Mouse (Mus musculus) CD8-positive naive resting alpha-beta T cell, adult 2 months (primary cell): ENCODE measurements around the gene Orai3.
"Not testable (repeated sequence)": the region's sequence is repeated elsewhere in the genome, so short reads cannot be mapped to it uniquely, and the experiment has no call there.

Experiments
- DNase-seq, 2 experiments: peaks; one replicate each; pipeline ENCODE4 v3.0.0; 2022; ENCODE audit warnings: low read depth in 2 of 2, low spot score in 2 of 2

The Orai3 gene

DNA sequence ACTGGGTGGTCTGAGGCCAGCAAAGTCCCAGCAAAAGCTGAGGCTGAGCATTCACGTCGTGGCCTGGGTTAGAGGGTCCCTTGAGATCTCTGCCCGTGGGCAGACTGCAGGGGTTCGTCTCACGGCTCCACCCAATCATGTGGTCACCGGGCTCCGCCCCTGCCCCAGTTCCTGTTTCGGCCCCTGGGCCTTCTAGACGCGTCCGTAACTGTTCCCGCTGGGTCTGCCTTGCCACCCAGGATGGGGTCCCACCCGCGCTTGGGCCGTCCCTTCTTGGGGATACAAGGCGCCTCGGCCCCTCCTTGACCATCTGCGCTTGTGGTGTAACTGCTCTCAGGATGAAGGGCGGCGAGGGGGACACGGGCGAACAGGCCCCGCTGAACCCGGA lies at the start of gene Orai3:
Gene Orai3 (plus strand): TSS at position 165 of the 388 bp plus-strand sequence.
- peak in 1 of 2 experiments; percentile 32 for DNase-seq

DNA sequence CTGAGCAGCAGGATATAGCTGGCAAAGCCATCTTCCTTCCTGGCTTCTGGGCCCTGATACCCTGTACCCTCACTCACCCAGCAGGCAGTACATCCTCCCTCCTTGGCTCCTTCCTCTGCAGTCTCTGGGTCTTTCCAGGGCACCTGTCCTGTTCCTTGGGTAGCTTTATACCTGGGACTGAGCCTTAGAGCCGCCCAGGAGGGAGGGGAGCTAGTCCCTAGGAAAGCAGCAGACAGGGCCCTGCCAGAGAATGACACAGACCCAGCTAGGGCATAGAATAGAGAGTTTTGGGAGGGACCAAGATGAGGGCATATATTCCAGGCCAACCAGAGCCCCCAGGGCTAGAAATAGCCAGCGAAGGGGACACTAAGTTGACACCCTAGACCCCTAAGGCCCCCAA lies 44.1 kb upstream of the Orai3 start:
- no peak for DNase-seq

DNA sequence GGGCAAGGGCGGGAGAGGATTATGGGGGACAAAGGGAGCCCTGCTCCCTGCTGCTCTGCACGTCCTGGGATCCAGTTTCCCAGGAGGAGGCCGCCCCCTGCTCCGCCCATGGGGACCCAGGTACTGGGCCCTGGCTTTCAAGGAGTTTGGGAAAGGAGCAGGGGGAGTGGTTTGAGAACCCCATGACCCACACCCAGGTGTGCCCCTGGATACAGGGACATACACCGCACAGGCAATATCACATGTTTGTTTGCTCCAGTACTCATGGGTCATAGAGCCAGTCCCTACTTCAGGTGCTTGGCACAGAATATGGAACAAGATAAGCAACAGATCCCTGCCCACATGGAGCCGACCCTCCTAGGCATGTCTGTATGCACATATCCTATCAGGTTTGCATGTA lies 43.7 kb upstream of the Orai3 start:
- no peak for DNase-seq

DNA sequence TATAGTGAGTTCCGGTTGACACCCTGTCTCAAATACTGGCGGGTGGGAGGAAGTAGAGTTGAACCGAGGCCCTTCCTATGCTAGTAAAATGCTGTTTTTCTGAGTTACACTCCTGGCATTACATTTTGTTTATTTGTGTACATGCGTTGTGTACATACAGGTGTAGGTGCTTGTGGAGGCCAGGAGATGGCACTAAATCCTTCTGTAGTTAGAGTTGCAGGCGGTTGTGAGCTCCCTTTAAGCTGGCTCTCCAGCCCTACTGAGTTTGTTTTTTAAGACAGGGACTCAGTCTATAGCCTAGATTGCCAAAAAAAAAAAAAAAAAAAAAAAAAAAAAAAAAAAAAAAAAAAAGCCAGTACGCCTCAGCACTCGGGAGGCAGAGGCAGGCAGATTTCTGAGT lies 41.7 kb upstream of the Orai3 start:
- no peak for DNase-seq

DNA sequence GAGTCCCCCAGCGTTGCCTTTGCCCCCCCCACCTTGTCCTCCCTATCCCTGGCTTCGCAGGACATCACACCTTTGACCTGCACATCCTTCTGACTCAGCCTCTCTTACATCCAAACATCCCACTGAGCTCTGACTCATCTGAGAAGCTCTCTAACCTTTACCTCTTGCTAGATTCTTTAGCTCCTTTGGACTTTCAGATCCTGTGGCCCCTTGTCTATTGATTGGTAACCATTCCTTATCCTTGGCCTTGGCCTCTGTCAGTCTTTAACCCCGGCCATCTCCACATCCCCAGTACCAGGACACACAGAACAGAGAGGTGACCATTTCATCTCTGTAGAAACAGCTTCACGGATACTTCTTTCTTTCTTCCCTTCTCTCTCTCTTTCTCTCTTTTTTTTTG lies 39.4 kb upstream of the Orai3 start:
- DNase-seq = no peak

DNA sequence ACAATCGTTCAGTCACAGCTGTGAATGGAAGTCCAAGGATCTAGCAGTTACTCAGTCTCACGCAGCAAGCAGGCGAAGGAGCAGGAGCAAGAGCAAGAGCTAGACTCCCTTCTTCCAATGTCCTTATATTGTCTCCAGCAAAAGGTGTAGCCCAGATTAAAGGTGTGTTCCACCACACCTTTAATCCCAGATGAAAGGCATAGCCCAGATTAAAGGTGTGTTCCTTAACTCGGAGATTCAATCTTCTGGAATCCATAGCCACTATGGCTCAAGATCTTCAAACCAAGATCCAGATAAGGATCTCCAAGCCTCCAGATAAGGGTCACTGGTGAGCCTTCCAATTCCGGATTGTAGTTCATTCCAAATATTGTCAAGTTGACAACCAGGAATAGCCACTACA lies 37.5 kb upstream of the Orai3 start, which contains the start of gene Ctf2:
Gene Ctf2 (minus strand): TSS at position 101 of the 400 bp plus-strand sequence.
- DNase-seq = not testable (repeated sequence)

DNA sequence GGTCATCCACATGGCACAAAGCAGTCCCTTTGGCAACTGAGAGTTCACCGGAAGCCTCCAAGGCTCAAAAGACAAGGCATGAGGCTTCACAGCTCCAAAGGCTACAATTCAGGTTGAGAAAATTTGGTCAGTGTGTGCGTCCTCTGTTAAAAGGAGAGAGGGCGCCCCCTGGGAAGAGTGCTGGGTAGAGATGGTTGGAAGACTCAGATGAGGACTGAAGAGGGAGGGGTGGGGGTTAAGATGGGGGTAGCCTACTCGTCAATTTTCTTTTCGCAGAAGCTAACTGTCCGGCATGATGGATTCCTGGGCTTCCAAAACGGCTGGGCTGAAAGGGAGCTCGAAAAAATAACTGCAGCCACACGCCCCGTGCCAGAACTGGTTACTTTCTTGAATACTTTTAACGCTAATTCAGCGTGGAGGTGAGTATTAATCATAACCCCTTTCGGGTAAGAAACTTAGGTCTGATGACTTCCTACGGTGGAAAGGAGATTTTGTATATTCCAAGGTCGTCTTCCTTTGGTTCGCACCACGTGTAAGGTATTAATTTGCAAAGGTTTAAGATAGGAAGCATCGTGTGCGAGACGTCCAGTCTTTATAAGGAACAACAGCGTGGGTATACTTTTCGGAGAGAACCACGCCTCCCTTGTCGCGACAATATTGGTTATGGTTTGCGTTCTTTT lies 25.1 kb upstream of the Orai3 start, which contains the start of gene Fbxl19:
Gene Fbxl19 (plus strand): TSS at position 178 of the 680 bp plus-strand sequence.
- peak; percentile 40 to 63 for DNase-seq

DNA sequence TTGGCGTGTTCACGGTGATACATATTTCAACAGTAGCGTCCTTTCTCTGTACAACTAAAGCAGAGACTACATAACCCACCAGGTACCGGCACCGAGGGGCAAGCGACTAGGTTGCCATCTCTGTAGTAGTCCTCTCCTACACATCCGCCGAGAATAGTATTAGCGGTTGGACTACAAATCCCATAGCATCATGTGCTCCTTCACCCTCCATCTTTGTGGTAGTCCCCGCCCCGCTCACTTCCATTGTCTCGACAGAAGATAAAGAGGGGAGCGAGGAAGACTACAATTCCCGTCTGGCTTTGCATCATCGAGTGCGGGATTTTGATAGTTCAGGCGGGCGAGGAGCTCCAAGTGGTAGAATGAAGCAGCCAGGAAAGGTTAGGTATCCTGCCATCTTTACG lies 24.4 kb upstream of the Orai3 start:
- DNase-seq = peak; percentile 80 to 89

DNA sequence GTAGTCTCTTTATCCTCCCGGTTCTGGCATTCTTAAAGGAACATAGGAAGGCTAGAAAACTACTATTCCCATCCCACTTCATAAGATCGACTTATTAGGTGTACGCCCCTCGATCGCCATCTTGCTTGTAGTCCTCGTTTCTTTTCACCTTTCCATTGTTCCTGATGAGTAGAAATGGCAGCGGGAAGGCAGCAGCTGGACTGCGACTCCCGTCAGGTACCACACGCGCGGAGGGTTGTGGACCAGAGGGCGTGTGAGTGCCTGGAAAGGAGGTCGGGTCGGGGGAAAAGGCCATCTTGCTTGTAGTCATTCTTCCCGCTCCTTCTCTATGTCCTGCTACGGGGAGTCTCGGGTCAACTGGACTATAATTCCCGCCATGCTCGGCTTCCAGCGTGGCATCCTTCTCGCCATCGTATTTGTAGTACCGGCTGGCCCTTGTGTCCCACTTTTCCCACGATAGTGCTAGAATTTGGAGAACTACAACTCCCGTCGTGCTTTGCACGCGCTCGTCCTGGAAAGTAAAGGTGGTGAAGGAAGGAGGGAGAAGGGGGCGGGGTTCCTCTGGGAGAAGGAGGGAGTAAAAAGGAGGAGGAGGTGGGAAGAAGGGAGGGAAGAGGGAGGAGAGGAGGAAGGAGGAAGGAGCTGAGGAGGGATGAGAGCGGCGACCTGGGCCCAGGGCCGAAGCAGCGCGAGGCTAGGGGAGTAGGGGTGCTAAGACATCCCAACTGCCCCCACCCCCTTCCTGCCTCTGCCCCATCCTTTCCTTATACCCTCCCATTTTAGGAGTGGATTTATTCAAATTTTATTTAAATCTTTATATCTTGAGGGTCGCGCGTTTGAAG lies 23.7 kb upstream of the Orai3 start:
- peak in 1 of 2 experiments; percentile 42 for DNase-seq

DNA sequence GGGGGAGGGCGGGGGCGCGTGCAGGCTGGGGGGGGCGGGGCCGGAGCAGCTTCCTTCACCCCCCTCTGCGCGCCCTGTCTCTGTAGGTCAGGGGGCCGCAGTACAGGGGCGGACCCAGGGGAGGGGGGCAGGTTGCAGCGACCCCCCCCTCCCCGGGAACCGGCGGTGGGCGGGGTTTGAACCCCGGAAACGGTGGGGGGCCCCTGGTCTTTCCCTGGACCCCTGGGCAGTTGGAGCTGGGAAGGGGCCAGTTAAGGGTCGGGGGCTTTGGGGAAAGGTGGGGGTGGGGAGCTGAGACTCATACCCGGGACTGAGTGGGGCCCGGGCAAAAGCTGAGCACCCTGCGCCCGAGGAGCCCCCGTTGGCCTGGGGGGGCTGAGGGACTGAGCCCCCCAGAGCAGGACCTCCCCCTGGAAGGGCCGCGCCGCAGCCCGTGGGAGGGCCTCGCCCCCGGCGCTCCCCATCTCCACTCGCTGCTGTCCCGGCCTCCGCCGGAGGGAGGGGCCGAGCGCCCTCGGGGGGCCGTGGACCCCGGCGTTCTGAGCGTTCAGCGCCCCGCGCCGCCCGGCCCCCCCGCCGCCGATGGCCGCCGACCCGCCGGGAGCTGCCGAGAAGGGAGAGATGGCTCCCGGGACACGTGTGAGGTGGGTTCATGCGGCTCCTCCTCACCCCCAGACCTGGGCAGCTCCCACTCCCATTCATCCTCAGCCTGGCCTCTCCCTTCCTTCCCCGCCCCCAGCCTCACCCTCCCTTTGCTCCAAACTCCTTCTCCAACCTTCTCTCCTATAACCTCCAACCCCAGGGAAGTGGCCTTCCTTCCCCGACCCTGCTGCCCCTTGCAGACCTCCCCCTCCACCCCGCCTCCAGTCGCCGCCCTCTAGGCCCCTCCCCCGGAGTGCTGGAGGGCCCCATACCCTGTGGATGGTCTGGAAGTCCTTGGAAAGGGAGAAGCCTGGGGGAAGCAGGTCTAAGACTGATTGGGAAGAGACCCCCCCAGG lies 22.8 kb upstream of the Orai3 start:
- DNase-seq = no peak

DNA sequence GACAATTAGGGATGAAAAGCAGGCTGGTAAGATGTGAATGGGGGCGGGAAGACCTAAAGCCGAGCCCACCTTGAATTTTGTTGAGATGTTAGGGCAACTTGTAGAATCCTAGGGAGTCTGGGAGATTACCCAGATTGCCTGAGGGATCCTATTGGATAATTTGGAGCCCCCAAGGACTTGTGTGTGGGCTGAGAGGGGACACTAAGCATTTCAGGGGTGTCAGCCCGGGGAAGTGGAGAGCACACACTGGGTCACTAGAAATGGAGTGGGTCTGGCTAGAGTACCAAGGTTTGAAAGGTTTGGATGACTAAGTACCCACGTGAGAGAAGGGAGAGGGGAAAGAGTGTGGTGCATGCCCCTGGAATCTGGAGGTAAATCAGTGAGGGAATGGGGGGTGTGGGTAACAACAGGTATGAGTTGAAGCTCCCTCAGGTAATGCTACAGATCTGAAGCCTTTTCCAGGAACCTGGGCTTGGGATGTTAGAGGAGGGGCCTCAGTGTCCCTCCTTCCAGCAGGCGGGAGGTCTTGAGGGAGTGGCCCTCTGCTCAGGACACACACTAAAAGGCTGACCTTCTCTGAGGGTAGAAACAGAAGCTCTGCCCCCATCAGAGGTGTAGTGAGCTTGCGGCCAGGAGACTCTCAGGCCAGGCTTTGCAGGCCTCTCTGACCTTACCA lies 21.9 kb upstream of the Orai3 start:
- DNase-seq = no peak

DNA sequence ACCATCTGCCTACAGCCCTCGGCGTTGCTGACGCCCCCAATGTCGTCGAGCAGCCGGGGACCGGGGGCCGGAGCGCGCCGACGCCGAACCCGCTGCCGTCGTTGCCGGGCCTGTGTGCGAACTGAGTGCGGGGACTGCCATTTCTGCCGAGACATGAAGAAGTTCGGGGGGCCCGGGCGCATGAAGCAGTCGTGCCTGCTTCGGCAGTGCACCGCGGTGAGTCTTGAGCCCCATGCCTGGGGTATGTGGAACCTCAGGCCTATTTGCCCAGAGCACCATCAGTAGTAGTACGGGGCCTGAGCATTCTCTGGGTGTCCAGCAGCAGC lies 21.4 kb upstream of the Orai3 start:
- DNase-seq = no peak

DNA sequence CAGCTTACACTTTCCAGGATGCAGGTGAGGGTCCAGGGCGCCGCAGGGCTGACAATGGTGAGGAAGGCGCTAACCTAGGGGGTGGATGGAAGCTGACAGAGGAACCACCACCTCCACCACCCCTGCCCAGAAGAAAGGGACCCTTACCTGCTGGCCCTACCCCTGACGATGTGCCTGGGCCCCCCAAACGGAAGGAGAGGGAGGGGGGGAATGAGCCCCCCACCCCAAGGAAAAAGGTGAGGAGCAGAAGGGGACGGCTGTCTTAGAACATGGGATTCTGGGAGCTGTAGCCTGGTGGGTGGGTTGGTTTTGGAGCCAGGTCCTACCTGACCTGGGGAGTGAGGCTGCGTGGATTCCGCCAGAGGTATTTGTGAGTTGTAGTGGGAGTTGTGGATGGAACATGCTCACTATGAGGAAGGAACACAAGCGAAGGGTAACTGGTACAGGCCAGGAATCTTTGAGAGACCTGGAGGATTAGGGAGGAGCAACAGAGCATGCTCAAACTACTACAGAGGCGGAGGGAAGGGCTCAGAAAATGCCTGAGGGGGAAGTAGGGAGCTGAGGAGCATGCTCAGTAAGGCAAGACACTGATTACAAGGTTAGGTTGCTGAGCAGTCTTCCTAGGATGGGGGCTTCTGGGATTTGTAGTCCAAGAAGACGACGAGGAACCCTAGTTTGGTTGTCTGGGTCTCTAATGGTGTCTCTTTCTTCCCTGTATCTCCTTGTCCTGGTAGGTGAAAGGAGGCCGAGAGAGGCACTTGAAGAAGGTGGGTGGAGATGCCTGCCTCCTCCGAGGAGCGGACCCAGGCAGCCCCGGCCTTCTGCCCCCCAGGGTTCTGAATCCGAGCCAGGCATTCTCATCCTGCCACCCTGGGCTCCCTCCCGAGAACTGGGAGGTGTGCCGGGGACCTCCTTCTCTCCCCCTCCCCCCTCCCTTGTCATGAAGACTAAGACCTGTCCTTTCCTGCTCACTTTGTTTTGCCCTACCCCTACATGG lies 19.2 kb upstream of the Orai3 start:
- no peak for DNase-seq

DNA sequence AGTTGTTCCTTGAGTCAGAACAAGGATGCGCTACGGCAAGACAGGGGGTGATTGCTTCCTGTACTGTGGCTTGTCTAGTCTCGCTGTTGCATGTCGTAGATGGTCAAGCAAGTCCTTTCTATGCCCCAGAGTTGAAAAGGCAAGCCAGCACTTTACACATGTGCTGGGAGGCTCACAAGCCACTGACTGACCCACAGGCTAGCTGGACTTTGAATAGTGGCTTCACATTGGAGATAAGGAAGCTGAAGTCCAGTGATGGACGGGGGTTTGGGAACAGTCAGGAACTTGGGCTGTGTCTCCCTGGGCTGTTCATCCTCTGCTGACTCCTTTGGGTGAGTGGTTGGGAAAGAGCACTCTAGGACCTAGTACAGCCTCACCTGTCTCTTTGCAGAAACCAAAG lies 18.0 kb upstream of the Orai3 start:
- no peak for DNase-seq

DNA sequence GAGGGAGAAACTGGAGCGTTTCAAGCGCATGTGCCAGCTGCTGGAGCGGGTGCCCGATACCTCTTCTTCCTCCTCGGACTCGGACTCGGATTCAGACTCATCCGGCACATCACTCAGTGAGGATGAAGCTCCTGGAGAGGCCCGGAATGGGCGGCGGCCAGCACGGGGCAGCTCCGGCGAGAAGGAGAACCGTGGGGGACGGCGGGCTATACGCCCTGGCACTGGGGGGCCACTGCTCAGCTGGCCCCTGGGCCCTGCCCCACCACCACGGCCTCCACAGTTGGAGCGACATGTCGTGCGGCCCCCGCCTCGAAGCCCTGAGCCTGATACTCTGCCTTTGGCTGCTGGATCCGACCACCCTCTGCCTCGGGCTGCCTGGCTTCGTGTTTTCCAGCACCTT lies 17.5 kb upstream of the Orai3 start:
- no peak for DNase-seq

DNA sequence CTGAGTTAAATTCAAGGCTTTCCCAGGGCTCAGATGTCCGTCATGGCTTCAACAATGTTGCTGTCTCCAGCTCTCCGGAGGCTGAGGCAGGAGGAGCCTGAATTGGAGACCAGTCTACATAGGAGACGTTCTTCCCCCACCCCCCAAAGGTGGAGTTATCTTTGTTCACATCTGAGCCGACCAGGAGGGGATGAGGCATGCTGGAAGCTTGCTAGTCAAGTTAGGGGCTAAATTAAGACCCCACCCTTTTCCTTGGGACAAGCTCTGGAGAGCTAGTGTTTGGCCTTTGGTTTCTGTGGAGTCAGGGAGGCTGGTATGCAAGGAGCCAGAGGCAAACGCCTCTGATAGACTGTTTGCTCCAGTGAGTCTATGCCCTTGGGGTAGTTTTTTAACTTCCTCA lies 16.5 kb upstream of the Orai3 start:
- no peak for DNase-seq

DNA sequence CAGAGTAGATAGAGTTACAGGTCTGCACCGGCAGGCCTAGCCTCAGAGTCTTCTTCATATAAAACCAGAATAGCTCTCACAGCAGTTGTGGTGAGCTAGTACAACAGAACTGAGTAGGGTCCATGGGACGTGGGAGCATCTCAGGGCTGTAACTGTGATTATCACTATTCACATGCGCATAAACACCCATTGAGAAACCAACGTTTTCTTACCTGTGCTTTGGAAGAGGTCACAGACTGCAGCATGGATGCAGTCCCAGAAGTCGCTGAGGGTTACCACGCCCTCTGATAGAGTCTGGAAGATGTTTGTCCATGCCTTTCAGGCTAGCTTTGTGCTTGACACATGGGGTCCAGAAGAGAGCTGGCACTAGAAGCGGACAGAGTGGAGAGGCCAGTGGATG lies 15.9 kb upstream of the Orai3 start:
- no peak for DNase-seq

DNA sequence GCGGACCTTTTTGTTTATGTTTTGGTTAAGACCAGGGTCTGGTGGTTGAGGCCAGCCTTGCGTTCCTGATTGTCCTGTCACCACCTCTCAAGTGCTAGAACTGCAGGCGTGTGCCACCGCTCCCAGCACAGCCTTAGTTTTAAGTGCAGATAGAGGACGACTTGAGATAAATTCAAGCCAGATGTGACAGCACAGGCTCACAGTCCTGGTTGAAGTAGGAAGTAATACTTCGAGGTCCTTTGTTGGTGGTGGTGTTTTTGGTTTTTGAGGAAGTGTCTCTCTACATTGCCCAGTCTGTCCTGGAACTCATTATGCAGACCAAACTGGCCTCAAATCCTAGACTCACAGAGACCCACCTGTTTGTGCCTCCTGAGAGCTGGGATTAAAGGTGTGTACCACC lies 9.9 kb upstream of the Orai3 start:
- no peak for DNase-seq

DNA sequence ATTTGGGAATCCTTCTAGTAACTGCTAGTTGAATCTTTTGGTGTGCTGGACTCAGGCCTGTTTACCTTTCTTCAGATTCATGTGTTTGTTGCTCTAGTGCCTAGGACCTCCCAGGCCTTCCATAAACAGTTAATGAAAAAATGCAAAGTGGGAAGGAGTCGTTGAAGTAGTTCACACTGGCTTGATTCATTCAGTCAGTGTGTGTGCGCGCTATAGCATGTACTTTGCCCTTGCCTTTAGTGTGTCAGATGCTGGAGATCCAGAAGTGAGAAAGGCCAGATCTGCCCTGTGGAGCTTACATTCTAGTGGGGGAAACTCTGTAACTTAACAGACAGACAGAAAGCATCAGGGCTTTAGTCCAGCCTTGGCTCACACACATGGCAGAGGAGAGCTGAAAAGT lies 9.1 kb upstream of the Orai3 start:
- DNase-seq = no peak

DNA sequence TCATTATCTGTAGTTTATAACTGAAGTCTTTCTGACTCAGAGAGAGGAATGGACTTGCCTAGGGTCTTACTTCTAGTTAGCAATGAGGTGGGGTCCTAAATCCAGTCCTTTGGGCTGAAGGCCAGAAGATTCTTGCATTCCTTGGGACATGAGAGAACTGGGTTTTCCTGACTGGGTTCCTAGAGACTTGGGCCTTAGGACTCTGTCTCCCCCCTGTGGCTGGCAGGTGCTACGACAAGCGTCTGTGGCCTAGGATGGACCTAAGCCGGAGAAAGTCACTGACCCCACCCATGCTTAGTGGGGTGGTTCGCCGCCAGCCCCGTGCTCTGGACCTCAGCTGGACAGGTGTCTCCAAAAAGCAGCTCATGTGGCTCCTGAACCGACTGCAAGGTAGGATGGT lies 8.6 kb upstream of the Orai3 start:
- peak; percentile 48 to 56 for DNase-seq
